Mouse (Mus musculus) frontal cortex, adult (tissue): Measurements from ENCODE around the gene Sorcs1.

ENCODE experiments used
- ATAC-seq: cut with Nextera tagmentation; 2 replicates; pipeline ENCODE4 v1.9.2; 2017; ENCODE audit warnings: mild to moderate bottlenecking, moderate library complexity, mixed read lengths; ENCODE audit not compliant: low TSS enrichment

Gene Sorcs1

GRCm38 (mm10) chr19:50422928-50423327 lies 255.5 kb downstream of the Sorcs1 start:
- no peak for ATAC-seq

DNA sequence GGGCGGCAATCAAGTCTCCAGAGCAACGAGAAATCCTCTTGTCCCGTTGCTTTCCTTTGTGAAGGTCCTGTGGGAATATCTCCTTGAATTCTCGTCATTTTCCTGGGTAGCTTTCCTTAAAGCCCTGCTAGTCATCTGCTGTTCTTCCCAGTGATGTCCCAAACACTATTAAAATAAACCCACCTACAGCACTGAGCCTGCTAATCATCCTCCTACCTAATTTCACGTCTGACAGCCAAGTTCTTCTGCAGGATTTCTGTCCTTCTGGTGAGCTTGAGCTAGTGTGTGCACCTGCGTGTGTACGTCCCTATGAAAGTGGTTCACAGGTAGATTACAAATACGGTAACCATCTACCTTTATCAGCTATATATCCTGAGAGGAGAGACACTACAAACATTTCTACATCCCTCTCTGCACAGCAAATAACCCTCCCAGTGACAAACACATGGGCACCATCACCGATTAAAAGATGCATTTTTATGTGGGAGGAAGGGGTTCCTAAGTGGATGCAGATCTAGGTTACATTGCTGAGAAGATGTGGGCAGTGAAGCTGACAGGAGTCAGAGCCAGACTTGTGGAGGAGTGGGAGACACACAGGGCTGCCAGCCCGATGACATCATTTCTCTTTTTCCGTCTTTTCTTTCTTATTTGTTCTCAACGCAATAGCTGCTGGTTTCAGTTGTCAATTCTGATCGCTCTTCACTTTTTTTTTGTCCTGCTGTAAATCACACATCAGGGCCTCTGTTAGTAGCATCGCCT lies 259.3 kb downstream of the Sorcs1 start:
- peak; percentile 92 for ATAC-seq

GRCm38 (mm10) chr19:50410561-50410960 lies 267.9 kb downstream of the Sorcs1 start:
- ATAC-seq = no peak

GRCm38 (mm10) chr19:50398341-50398740 lies 280.1 kb downstream of the Sorcs1 start:
- ATAC-seq = no peak

DNA sequence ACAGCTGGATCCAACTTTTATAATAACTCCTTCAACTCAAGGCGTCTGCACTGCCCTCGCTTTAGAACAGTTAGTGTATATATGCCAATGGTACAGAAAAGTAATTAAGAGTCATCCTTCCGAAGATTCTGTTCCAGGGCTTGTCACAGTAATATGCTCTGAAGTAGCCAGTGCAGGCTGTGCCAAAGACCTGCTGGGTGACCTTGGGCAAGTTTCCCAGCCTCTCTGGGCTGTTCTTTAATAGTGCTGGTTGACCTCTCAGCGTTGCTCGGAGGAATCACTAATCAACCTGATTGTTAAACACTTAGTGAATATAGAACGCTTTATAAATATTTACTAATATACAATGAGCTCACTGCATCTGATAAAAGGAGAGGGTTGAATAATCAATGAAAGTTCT lies 282.7 kb downstream of the Sorcs1 start:
- ATAC-seq = no peak

- peak; percentile 27; the same call in 1 of the 2 replicates for ATAC-seq
These were observed 284.3 kb downstream of the Sorcs1 start for GRCm38 (mm10) chr19:50394101-50394500.

DNA sequence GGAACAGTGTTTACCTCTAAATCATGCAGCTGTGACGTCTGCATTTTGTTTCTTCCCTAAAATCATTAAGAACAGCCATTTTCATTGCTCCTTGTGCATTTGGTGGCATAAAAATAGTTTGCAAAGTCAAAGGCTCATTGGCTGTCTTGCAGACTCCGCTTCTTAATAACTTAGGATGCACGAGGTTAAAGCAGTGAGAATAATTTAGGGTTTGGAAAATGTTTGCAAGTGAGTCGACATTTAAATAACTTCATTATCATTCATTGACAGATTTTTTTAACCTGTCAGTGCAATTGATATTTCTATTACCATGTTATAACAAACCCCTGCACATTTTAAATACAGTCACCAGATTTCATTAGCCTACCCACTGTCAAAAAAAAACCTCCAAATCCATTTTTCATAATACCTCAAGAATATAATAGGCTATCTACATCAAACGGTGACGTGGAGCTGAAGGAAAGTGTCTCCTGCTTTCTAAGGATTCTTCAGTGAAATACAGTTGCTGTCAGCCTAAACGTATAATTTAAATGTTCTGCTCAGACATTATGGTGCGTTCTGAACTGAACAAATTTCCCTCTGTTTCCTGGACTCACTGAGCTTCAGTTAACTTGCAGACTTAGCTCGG lies 288.4 kb downstream of the Sorcs1 start:
- ATAC-seq = no peak

GRCm38 (mm10) chr19:50378901-50379300 lies 299.5 kb downstream of the Sorcs1 start:
- no peak for ATAC-seq

DNA sequence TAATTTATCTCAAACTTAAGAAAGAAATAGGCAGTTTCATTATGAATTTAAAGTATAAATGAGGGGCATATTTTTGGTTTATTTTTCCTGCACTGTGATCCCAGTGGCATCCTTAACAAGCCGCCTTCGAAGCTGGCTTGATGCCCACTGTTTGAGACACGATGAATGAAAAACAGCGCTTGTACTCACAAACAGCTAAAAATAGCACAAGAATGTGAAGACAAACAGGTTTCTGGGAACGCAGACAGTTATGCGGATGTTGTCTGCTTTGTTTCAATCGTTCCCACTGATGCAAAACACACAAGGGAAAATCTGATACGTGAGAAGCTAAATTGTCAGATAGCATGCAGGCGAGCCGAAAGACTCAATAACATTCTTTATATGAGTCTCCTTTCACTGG lies 303.7 kb downstream of the Sorcs1 start:
- ATAC-seq = peak; percentile 11; the same call in 1 of the 2 replicates

DNA sequence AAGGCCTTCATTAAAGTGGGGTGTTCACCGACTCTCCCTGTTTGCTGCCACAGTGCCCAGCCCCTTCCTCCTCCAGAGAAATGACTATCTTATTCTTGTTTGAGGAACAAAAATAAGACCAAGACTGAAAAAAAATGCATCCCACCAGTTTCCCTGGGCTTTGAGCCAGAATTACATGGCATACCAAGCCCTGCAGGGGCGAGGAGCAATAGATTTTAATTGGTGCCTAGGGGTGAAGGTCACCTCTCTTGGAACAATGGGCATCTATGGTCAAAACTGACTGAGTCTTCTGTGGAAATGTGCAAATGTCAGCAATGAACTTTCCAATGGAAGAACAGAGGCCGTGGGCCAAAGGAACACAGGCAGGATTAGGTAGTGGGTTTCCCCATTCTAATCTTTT lies 312.0 kb downstream of the Sorcs1 start:
- ATAC-seq = no peak

DNA sequence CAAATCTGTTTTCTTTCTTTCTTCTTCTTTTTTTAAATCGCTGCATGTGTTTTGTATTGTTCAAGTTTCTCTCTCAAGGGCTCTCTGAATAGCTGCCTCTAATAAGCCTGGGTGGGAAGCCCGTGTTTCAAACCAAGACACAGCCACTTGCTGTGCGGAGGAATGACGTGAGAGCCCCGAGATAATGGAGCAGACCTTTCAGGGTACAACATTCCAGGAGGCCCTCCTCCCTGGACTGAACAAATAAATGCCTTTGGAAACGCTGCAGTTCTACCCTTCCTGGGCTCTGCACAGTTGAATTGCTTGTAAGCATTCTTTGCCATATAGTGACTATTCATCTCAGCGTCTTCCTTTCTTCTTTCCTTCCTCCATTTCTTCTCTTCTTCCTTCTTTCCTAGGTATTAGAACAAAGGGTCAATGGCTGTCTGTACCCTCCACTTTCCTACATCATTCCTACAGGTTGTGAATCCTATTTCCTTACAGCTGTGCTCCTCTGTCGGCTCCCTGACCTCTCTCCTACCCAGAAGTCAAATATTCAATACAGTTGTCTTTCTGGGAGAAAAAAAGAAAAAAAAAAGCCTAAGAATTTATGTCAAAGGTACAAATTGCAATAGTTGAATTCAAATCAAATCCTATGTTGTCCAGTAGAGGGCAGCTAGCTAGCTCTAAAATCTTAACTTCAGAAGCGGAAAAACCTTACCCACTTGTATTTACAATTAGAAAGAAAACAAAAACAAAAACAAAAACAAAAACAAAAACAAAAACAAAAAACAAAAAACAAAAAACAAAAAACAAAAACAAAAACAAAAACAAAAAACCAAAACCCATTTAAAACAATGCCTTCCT lies 315.6 kb downstream of the Sorcs1 start:
- no peak for ATAC-seq

GRCm38 (mm10) chr19:50358561-50358960 lies 319.9 kb downstream of the Sorcs1 start:
- no peak for ATAC-seq

DNA sequence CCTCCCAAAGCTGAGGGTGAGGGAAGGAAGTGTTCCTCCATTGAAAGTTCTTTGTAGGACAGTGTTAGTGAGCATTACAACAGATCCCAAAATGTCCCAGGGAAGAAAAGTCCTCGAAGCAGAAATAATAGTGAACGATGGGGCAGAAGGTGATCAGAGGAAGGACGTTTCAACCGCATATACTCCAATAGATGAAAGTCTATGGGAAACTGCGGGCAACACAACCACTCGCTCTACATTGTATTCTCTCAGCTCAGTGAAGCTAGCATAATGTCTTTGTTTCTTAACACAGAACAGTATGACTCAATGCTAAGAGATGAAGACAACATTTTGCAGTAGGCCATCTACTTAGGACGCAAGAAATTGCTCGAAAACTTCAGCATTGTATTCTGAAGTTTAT lies 339.2 kb downstream of the Sorcs1 start:
- no peak for ATAC-seq

- ATAC-seq = no peak
These were observed 341.7 kb downstream of the Sorcs1 start for GRCm38 (mm10) chr19:50336751-50337150.

DNA sequence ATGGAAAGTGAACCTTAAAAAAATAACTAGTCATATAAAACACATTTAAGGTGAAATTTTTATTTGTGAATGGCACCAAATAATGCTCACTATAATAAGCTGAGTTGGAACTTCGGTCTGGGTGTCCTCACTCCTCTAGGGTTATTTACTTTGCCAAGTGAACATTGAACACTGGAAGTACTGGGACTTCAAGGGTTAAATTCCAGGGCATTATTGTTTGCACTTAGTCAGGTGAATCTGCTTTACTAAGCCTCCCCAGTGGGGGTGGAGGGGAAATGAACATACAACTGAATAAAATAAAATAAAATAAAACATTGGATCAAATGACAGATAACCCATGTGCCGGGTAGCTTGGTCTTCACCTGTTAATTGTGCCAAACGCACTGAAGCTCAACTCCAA lies 347.3 kb downstream of the Sorcs1 start:
- ATAC-seq = no peak

GRCm38 (mm10) chr19:50327804-50328203 lies 350.6 kb downstream of the Sorcs1 start:
- peak; percentile 85 for ATAC-seq

DNA sequence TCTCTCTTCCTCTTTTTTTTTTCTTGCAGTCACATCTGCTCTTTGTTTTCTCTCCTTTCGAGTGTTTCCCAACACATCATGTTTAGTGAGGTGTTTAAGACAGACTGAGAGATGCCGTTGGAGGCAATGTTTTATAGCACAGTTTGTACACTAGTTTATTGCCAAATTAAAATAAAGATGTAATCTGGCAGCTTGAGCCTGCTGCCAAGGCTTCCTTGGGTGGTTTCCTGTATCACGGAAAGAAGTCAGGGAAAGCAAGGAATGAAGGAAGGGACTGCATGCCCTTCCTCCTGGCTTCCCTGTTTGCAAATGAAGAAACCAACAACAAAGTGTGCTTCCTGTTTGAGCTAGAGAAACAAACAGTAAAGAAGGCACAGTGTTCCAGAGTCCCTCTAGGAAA lies 352.3 kb downstream of the Sorcs1 start:
- ATAC-seq = no peak; the same call in 1 of the 2 replicates

DNA sequence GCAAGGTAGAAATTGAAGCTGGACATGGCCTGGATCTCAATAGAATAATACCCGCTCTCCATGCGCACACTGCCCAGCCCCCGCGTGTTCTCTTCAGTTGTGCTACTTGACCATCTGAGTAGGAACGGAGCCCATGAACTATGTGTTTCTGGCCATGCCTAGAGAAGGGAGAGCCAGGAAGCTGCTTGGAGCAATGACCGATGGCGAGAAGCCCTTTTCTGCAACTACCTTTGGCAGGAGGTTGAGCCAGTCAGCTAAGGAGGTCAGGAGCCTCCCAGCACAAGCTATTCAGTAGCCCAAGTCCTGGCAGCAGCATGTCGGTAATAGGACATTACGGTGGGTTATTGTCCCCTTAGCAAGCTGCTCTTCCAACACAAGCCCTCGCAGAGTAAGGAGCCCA lies 352.8 kb downstream of the Sorcs1 start:
- ATAC-seq = no peak

GRCm38 (mm10) chr19:50307046-50307445 lies 371.4 kb downstream of the Sorcs1 start:
- ATAC-seq = no peak

- no peak for ATAC-seq
These were observed 384.2 kb downstream of the Sorcs1 start for GRCm38 (mm10) chr19:50294205-50294604.

DNA sequence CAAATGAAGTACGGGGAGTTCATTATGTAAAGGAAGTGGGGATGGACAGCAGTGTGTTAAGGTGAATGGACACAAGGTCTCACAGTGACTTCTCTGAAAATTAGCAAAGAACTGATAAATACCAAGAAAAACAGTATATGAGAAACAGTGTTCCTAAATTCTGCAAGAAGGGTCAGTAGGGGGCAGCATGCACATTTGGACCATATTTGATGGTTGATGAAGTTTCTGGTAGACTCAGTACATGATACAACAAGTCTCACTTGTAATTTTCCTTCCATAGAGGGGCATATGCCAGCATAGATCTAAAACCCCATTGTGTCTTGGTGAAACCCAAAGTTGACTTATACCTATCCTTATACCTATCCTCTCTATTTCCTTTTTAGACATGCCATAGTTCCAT lies 414.0 kb downstream of the Sorcs1 start:
- 0 out of 2 replicates have a peak, but pooled peaks have one; percentile 55 for ATAC-seq

- peak; percentile 55; the same call in 1 of the 2 replicates for ATAC-seq
These were observed 419.6 kb downstream of the Sorcs1 start for GRCm38 (mm10) chr19:50258718-50259413.
